Mouse (Mus musculus): ENCODE data around the gene Adgra1. TPM values are rescaled to one million over a fixed set of nuclear protein-coding genes. Genes with fewer than 3 reads are reported as not detected.

Gene Adgra1
- total RNA-seq, 1 experiment from 2014 or later = 2.9 TPM

- no peak for DNase-seq
Measured at GRCm38 (mm10) chr7:139850152-139850551, 16.2 kb downstream of the Adgra1 start.

- DNase-seq = no peak
Measured at GRCm38 (mm10) chr7:139850677-139851076, 16.7 kb downstream of the Adgra1 start.

GRCm38 (mm10) chr7:139851098-139851497 is 17.1 kb downstream of the Adgra1 start:
- DNase-seq = peak; percentile 16

GRCm38 (mm10) chr7:139855261-139855660 is 21.3 kb downstream of the Adgra1 start:
- no peak for DNase-seq

GRCm38 (mm10) chr7:139861411-139861810 is 27.4 kb downstream of the Adgra1 start:
- DNase-seq = peak; percentile 71

GRCm38 (mm10) chr7:139863076-139863475 is 29.1 kb downstream of the Adgra1 start:
- DNase-seq = no peak

GRCm38 (mm10) chr7:139864253-139864652 is 30.3 kb downstream of the Adgra1 start:
- no peak for DNase-seq

- DNase-seq = no peak
Measured at GRCm38 (mm10) chr7:139864871-139865270, 30.9 kb downstream of the Adgra1 start.

GRCm38 (mm10) chr7:139871014-139871413 is 37.0 kb downstream of the Adgra1 start:
- DNase-seq = no peak

- DNase-seq = peak; percentile 20
Measured at GRCm38 (mm10) chr7:139877167-139877792, 43.3 kb downstream of the Adgra1 start.

GRCm38 (mm10) chr7:139878122-139878521 is 44.1 kb downstream of the Adgra1 start:
- DNase-seq = no peak

GRCm38 (mm10) chr7:139878621-139879020 is 44.6 kb downstream of the Adgra1 start:
- peak; percentile 21 for DNase-seq

GRCm38 (mm10) chr7:139883545-139883944 is 49.6 kb downstream of the Adgra1 start:
- DNase-seq = no peak

- DNase-seq = no peak
Measured at GRCm38 (mm10) chr7:139891779-139892178, 57.8 kb downstream of the Adgra1 start.

GRCm38 (mm10) chr7:139894655-139895557 is 60.9 kb downstream of the Adgra1 start, which contains the start of gene Kndc1:
Gene Kndc1 (plus strand): TSS chr7:139894696.
- DNase-seq = peak; percentile 73

- no peak for DNase-seq
Measured at GRCm38 (mm10) chr7:139896271-139896670, 62.3 kb downstream of the Adgra1 start.

- DNase-seq = no peak
Measured at GRCm38 (mm10) chr7:139896796-139897195, 62.8 kb downstream of the Adgra1 start.

- no peak for DNase-seq
Measured at GRCm38 (mm10) chr7:139898606-139899005, 64.6 kb downstream of the Adgra1 start.

- no peak for DNase-seq
Measured at GRCm38 (mm10) chr7:139899505-139899904, 65.5 kb downstream of the Adgra1 start.

- DNase-seq = no peak
Measured at GRCm38 (mm10) chr7:139900456-139900855, 66.5 kb downstream of the Adgra1 start.

GRCm38 (mm10) chr7:139900896-139901295 is 66.9 kb downstream of the Adgra1 start:
- DNase-seq = no peak

- no peak for DNase-seq
Measured at GRCm38 (mm10) chr7:139901981-139902380, 68.0 kb downstream of the Adgra1 start.

- DNase-seq = no peak
Measured at GRCm38 (mm10) chr7:139905261-139905660, 71.3 kb downstream of the Adgra1 start.
